Mouse (Mus musculus) olfactory bulb, adult 2 months (tissue): ENCODE measurements around the gene Slc17a5.

Source experiments
- CTCF ChIP-seq: fragments of 200-500 bp; IDR thresholded peaks from 2 replicates; pipeline ENCODE4 v1.5.1; 2012; ENCODE audit warnings: low read depth, mild to moderate bottlenecking, low read length, moderate library complexity; ENCODE audit not compliant: insufficient read depth
- POLR2A ChIP-seq: fragments of 200-500 bp; IDR thresholded peaks from 2 replicates; pipeline ENCODE4 v1.6.1; 2012; ENCODE audit warnings: mild to moderate bottlenecking, low read depth, low read length, moderate library complexity; ENCODE audit not compliant: insufficient read depth

DNA sequence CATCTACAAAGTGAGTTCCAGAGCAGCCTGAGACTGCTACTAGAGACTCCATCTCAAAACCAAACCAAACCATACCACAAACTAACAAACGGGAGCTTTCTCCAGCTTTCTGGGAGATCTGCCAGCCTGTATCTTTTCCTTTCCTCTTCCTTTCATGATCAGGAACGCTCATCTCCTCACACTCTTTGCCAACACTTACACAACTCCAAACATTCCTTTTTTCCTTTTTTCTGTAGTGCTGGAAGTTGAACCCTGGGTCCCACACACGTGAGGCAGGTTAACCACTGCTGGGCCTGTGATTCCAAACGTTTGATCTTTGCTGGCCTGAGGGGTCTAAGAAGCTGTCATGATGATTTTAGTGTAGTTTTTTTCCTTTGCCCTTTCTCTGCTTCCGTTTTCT is 56.0 kb downstream of the Slc17a5 start:
- no peak for TF ChIP-seq POLR2A
- no peak for TF ChIP-seq CTCF
